Mouse (Mus musculus) testis, postnatal 14 days (tissue): ENCODE data around the gene Rps6kb1.

ENCODE experiments used
- DNase-seq: peaks from one replicate; pipeline ENCODE4 v3.0.0; 2021; ENCODE audit warnings: low spot score

Gene Rps6kb1

GRCm38 (mm10) chr11:86580319-86581113, 35.9 kb upstream of the Rps6kb1 start:
- DNase-seq, result no peak

DNA sequence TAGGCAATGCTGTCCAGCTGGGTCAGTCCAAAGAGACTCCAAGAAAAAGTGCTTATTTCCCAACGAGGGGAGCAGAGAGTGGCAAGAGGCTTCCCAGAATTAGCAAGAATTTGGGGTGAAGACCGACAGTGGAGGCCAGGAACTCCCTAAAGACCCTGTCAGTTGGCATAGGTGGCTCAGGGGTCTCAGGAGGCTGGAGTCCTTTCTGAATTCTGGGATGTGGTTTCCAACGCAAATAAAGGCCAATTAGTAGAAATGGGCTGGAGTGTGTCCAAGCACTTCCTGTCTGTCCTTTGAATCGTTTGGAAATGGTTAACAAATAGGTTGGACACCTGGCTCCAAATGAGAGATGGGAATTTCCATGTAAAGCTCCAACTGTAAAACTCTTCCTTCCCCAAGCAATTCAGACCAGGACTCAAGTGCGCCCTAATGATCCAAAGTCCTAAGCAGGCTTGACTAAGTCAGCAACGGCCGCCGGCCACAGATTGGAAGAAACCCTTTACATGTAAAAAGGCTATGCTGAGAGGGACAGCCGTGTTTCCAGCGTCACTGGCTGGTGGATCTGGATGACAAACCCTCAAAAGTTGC, 35.2 kb upstream of the Rps6kb1 start:
- no peak for DNase-seq

GRCm38 (mm10) chr11:86578809-86579730, 34.5 kb upstream of the Rps6kb1 start:
- DNase-seq, result no peak

DNA sequence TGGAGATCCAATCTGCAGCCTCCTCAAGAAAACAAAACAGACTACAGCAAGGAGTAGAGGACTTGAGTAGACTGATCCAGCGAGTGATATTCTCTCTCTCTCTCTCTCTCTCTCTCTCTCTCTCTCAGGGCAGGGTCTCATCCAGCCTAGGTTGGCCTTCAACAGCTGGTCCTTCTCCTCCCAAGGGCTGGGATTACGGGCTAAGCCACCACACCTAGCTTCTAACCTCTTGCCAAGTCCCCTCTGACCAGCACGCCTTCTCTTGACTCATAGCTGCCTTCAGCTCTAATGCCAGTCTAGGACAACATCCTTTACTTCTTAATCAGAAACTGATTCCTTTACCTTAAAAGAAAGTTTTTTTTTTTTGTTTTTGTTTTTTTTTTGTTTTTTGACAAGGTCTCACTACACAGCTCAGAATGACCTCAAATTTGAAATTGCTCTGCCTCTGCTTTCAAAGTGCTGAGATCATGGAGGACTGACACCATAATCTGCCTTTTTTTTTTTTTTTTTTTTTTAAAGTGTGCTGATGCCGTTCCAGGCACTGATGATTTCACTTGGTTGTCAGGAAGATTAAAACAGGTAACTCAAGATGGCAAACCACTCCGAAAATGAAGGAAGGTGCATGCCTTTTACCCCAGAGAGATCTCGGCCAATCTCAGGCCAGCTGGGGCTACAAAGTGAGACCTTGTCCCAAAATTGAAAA, 33.7 kb upstream of the Rps6kb1 start:
- DNase-seq, result no peak

GRCm38 (mm10) chr11:86577231-86577630, 32.6 kb upstream of the Rps6kb1 start:
- no peak for DNase-seq

DNA sequence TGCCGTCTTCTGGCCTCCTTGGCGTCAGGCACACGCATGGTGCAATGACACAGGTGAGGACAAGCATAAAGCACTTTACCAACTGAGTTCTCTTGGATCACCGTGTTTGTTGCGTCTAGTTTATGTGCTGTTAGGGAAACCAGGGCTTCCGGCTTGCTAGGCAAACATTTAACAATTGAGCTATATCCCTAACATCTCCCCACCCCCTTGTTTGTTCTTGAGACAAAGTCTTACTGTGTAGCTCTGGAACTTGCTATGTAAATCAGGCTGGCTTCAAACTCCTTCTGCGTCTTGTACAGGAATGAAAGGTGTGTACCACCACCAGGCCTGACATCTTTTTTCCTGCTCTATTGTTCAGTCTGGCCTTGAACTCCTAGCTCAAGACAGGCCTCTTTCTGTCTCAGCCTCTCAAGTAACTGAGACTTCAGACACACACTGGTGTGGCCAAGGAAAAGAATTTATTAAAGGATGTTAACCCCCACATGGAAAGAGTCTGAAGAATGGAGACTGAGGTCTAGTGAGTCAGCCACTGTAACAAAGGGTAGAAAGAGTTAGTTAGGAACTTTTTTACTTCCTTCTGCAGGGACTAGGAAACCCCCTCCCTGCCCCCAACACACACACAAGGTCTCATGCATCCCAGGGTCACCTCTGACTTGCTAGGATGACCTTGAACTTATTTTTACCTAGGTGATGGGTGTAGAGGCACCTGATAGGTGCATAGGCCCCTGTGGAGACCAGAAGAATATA, 31.2 kb upstream of the Rps6kb1 start:
- no peak for DNase-seq

GRCm38 (mm10) chr11:86574408-86574807, 29.8 kb upstream of the Rps6kb1 start:
- no peak for DNase-seq

DNA sequence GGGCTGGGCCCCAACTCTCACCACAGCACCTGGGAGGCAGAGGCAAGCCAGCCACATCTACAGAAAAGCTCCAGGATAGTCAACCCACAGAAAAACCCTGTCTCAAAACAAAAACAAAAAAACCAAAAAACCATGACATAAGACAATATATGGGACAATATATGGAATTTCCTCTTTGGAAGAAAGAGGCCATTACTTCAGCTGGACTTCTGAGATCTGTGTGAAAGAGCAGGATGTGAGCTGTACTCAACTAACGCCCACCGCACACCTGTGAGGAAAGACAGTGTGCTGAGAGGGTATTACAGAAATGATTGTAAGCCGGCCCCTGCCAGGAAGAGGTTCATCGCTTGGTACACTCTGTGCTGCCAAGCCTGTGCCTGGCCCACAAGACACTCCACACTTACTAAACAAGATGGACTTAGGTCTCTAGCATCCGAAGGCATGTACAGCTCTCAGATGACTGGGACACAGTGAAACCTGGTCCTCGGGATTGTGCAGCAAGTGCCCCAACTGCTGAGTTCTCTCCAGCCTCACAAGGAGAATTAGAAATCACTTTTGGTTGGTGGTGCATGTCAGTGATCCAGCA, 29.1 kb upstream of the Rps6kb1 start:
- no peak for DNase-seq

DNA sequence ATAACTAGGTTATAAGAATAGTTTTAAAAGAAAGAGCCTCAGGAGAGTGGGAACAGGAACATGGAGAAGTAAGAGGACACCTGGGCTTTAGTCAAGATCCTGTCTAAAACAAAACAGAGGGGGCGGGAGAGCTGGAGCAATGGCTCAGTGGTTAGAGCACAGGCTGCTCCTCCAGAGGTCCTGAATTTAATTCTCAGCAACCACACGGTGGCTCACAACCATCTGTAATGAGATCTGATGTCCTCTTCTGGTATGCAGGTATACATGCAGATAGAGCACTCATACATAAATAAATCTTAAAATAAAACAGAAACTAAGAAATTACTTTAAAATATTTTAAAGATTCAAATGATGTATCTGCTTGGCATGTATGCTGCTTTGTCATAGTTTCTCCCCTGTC, 28.0 kb upstream of the Rps6kb1 start:
- no peak for DNase-seq

GRCm38 (mm10) chr11:86571871-86572270, 27.3 kb upstream of the Rps6kb1 start:
- DNase-seq, result no peak

DNA sequence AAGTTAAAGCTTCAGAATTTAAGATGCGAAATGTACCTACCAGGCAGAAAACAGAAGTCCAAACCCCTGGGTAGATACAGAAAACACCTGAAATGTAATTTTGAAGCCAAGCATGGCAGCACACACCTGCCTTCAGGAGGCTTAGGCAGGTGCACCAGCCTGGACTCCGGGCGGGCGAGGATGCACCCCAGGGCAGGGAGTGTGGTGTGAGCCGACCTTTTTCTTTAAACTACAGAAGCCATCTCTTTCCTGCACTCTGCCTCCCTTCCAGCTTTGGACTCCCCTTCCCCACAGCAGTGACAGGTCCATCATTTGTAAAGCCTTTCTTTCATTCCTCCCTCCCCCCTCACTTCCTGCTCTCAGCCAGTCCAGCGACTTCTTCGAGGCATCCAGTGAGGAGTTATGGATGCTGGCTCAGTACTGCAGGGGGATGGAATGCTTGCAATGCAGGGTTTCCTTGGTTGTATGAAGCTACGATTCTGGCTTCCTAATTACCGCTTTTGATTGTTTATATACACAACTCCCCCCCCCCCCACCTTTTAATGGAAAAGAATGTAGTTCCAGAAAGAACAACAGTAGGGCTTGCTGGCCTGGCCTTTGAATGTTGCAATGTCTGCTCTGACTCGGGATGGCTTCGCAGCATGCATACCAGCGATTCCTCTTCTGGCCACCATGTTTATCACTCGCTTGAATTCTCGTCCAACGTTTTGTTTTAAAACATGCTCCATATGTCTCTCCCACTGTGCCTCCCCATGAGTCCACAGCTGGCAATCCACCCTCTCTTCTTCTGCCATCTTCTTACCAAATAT, 26.6 kb upstream of the Rps6kb1 start:
- DNase-seq, result no peak

DNA sequence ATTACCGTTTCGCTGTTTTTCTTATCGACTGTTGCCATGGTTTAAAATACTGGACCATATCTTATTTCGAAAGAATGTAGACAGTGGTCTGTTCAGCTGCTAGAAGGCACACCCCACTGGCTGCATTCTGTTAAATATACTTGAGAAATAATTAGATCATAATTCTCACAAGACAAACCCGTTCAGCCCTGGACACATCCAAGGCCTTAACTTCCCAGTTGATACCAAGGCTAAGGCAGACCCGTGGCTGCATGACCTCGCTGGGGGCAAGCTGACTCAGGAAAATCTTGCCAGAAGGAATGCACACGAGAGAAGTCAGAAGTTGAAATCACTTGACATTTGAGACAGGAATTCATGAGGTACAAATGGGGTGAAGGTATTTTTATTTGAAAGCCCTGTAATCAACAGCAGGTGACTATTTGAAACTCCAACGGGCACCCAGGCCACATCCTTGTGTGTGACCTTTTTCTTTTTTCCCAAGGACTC, 25.7 kb upstream of the Rps6kb1 start:
- DNase-seq, result no peak

DNA sequence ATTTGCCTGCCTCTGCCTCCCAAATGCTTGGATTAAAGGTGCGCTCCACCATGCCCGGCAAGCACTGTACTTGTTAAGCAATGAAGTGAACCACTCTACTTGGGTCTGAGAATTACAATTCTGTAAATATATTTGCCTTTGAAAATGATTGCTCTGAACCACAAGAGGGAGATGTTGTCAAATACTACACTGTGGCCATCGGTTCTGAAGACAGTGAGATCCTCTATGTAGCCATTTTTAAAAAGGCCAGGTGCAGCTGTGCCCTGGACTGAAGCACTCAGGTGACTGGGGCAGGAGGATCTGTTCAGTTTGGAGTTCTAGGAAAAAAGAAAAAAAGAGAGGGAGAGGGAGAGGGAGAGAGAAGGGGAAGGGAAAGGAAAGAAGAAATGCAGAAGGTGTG, 23.8 kb upstream of the Rps6kb1 start:
- DNase-seq, result no peak

DNA sequence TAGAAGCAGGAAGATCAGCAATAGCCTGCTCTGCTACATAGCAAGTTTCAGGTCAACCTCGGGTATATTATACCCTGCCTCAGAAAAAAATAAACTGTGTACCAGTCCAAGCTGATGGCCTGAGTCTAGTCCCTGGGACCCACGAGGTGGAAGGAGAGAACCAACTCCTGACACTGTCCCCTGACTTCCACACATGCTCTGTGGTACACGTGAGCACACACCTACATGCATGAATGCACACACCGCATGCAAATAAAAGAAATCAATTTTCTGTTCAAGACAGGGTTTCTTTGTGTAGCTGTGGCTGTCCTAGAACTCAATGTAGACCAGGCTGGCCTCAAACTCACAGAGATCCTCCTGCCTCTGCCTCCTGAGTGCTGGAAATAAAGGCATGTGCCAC, 13.7 kb upstream of the Rps6kb1 start:
- no peak for DNase-seq

DNA sequence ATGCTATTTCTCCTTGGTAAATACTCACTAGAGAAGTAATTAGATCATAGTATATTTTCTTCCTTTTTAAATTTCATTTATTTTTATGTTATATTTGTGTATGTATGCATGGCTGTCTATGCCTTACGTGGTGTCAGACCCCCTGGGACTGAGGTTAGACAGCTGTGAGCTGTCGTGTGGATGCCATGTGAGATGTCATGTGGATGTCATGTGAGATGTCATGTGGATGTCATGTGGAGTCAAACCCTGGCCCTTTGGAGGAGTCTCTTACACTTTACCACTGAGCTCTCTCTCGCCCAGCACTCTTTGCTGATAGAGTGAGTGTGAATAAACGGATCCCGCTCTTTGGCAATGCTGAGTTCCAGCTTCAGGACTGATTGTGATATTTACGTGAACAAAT, 8.9 kb upstream of the Rps6kb1 start:
- no peak for DNase-seq

DNA sequence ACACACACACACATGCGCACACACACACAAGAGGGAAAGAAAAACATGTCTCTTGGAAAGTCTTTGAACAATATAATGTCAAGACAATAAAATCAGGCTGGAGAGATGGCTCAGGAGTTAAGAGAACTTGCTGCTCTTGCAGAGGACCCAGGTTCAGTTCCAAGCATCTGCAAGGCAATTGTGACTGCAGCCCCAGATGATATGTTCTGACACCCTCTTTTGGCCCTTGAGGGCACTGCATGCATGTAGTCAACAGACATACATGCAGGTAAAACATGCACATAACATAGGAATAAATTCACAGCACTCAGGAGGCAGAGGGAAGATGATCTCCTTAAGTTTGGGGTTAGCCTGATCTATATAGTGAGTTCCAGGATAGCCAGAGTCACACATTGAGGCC, 2.8 kb upstream of the Rps6kb1 start:
- DNase-seq, result no peak

GRCm38 (mm10) chr11:86545556-86545955, 951 bp upstream of the Rps6kb1 start:
- DNase-seq, result no peak

DNA sequence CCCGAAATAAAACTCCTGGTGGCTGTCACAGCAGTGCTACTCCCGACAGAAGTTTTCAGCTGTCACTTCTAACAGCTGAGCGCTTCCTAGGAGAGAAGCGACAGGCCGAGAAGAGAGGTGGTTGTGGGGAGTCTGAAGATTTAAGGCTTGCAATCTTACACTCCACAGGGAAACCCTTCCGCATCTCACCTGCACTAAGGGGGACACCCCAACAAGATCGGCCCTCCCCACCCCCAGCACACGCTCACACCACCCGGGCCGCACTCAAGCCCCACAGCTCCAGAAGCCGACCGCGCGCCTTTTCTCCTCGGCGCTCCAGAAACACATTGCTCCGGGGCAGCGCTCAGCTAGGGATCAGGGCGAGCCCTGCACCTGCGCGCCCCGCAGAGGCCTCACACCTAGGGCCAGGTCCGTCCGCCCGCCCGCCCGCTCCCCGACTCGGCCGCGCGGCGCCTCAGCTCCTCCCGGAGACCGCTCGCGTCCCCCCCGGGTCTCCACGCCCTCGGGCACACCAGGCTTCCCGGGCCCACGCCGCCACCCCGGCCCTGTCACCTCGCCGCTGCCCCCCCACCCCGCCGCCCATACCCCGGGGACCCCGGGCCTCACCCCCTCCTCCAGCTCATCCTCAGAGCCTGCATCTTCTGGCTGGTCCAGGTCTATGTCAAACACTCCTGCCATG, 506 bp downstream of the Rps6kb1 start:
- DNase-seq, result peak; percentile 80

DNA sequence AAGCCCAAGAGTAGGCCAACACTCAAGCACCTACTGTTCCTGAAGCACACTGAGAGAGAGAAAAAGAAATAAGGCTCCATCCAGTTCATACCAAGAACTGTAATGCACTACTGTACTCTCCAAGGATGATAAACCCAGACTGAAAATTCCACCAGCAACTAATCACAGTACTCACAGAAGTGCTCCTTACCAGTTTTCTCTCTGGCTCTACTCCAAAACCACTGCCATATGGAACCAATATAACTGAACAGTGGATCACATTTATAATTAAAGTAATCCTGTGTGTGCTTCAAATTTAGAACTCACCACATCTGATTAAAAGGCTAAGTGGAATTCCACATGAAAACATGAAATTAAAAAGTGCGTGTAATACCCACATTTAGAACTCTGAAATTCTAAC, 1.8 kb downstream of the Rps6kb1 start:
- no peak for DNase-seq

GRCm38 (mm10) chr11:86540476-86540845, 4.1 kb downstream of the Rps6kb1 start:
- no peak for DNase-seq
